Mouse (Mus musculus): ENCODE measurements around the gene Snx22.

DNA sequence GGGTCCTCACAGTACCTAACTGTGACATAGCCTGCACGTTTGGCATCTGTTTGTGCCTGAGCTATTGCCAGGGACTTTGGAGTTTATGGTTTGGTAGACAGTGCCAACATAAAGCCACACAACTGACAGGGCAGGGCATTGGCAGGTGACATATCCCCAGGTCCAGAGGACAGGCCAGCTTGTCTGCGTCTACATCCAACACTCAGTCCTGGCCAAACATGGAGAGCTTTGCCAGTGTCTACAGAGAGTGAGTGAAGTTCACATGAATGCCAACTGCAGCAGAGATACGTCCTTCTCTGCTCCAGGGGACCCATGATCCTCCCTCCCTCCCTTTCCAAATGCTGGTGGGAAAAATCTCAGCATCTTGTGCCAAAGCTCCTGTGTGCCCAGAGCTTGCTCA, 14.7 kb upstream of the Snx22 start:
- TF ChIP-seq CTCF (conservative IDR thresholded peaks at IDR 0.05 in 1 of 2, IDR thresholded peaks at IDR 0.05 in 1 of 2; ENCODE audit: low read depth in 2 of 2, low read length in 2 of 2) (no peak), NRF1 (IDR thresholded peaks at IDR 0.05; ENCODE audit: low read depth, low read length) (no peak), CHD1 (IDR thresholded peaks at IDR 0.05; ENCODE audit: low read depth, low read length) (no peak), POLR2A (IDR thresholded peaks at IDR 0.05; ENCODE audit: low read depth, low read length) (no peak), MYC (IDR thresholded peaks at IDR 0.05; ENCODE audit: low read depth, low read length) (no peak), ZKSCAN1 (IDR thresholded peaks at IDR 0.05; ENCODE audit: borderline replicate concordance, low read depth, low read length) (no peak)
